Mouse (Mus musculus) lung, embryonic 15.5 days (tissue): Measurements from ENCODE around the gene Hmg20a. TPM values are rescaled to one million over a fixed set of nuclear protein-coding genes. Genes with fewer than 3 reads are reported as not detected.

Experiments
- ATAC-seq: fragments of 200-750 bp; cut with Nextera tagmentation; 2 replicates; pipeline ENCODE4 v1.8.0; 2017; ENCODE audit warnings: moderate number of reproducible peaks, borderline replicate concordance; ENCODE audit not compliant: low FRiP score, low TSS enrichment; ENCODE audit errors: extremely low read depth
- H3K27ac ChIP-seq: fragments of 300-500 bp; sonication (generic); 2 replicates; pipeline ENCODE4 v1.5.1; 2015; ENCODE audit warnings: moderate library complexity, mild to moderate bottlenecking, inconsistent platforms
- H3K27me3 ChIP-seq: fragments of 300-500 bp; sonication (generic); 2 replicates; pipeline ENCODE4 v1.6.1; 2015; ENCODE audit warnings: inconsistent platforms
- H3K36me3 ChIP-seq: fragments of 300-500 bp; sonication (generic); 2 replicates; pipeline ENCODE4 v1.6.1; 2015; ENCODE audit warnings: inconsistent platforms
- H3K4me1 ChIP-seq: fragments of 300-500 bp; sonication (generic); 2 replicates; pipeline ENCODE4 v1.6.1; 2015; ENCODE audit warnings: inconsistent platforms
- H3K4me2 ChIP-seq: fragments of 300-500 bp; sonication (generic); 2 replicates; pipeline ENCODE4 v1.6.1; 2015; ENCODE audit warnings: inconsistent platforms, mild to moderate bottlenecking, moderate library complexity
- H3K4me3 ChIP-seq: fragments of 300-500 bp; sonication (generic); 2 replicates; pipeline ENCODE4 v1.5.1; 2015; ENCODE audit warnings: mild to moderate bottlenecking, inconsistent platforms
- H3K9ac ChIP-seq: fragments of 300-500 bp; sonication (generic); 2 replicates; pipeline ENCODE4 v1.6.1; 2015; ENCODE audit warnings: inconsistent platforms
- H3K9me3 ChIP-seq: fragments of 300-500 bp; sonication (generic); 2 replicates; pipeline ENCODE4 v1.6.1; 2016; ENCODE audit warnings: inconsistent platforms
- WGBS: fragments of 180-500 bp; shearing (Covaris S2); methylation state at CpG from one replicate; pipeline ENCODE4 v1.1.7; 2015; 5-methylcytosine and 5-hydroxymethylcytosine counted together
- polyA plus RNA-seq: library from polyadenylated mRNA; unstranded; fragments of >200 nt; fragmentation: Nextera tagmentation; extraction: Ambion mirVana; gene quantifications from 2 replicates; pipeline ENCODE4 v1.2.1, GENCODE M21; 2015

Hmg20a gene
- polyA plus RNA-seq, 1 experiment from 2014 or later, result 59.9 TPM

- Histone ChIP-seq H3K36me3 (no peaks in the 10 kb centered on the region), H3K4me2 (no peak overlapping the region), H3K27ac (no peak overlapping the region), H3K27me3 (no peaks in the 10 kb centered on the region), H3K4me3 (no peak overlapping the region), H3K9ac (no peak overlapping the region), H3K4me1 (peaks cover 11% of the 10 kb centered on the region), H3K9me3 (no peaks in the 10 kb centered on the region)
- WGBS, result 32% methylated on average over 12 of the region's 12 CpGs
- ATAC-seq, result 0 out of 2 replicates have a peak, but pooled peaks have one; percentile 42
These were observed 121.6 kb downstream of the Hmg20a start for GRCm38 (mm10) chr9:56540051-56540450.

GRCm38 (mm10) chr9:56544687-56545475, 126.5 kb downstream of the Hmg20a start:
- no peak overlapping the region for H3K4me2 ChIP-seq
- H3K27ac ChIP-seq, result no peak overlapping the region
- no peaks in the 10 kb centered on the region for H3K27me3 ChIP-seq
- H3K9ac ChIP-seq, result no peak overlapping the region
- no peaks in the 10 kb centered on the region for H3K36me3 ChIP-seq
- ATAC-seq, result no peak
- H3K9me3 ChIP-seq, result no peaks in the 10 kb centered on the region
- H3K4me3 ChIP-seq, result no peak overlapping the region
- 0 out of 2 replicates have a peak, but pooled peaks cover 5% of the 10 kb centered on the region for H3K4me1 ChIP-seq
- WGBS, result 47% methylated on average over 6 of the region's 6 CpGs

Other genes starting within 250 kb of the Hmg20a start
- gene Peak1, start 542 bp upstream of the Hmg20a start, polyA plus RNA-seq, result 22.1 and 28.7 TPM in 2 replicates